ENCODE assay signal across 16 mouse cellular contexts in the genomic region with DNA sequence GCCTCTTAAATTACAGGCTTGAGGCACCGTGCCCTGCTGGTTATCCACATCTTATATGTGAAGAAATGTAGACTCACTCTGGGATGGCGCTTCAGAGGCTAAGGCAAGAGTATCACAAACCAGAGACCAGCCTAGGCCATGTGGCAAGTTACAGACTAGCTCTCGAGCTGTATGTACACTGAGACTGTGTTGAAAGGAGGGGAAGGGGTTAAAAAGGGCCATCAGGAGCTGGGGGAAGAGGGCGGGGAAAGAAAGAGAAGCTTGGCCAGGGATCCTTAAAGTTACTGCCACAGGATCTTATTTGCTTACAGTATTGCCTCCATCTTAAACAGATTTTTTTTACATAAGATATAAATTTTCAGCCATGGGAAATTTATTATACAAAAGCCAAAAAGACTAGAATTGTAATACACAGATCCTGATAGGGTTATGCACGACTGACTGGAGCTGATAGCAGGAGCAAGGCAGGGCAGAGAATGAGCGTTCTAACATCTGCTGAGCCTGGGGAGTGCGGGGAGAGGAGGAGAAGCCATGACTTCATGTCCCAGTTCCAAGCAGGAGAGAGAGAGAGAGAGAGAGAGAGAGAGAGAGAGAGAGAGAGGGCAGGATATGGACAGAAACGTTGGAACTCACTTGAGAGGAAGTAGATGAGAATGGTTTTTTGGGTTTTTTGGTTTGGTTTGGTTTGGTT. TPM values are rescaled to one million over a fixed set of nuclear protein-coding genes. Genes with fewer than 3 reads are reported as not detected.
DNase-seq lines count a peak whose midpoint lies in the region; ATAC-seq and TF ChIP-seq lines count a peak whose summit lies in the region.
"Had no signal": no experiment of that assay in that cellular context is flagged by ENCODE, and none has a peak within 500 bp of the region (broad histone marks: within the 10 kb centered on the region; RNA-seq: fewer than 3 reads in every experiment).

No protein-coding gene starts in this region.

- ATAC-seq in heart, embryonic 13.5 days (ENCODE audit: extremely low read depth, insufficient number of reproducible peaks, low FRiP score, low TSS enrichment) = no peak
- peak; percentile 79 for ATAC-seq in lung, embryonic 14.5 days (ENCODE audit: insufficient read depth)
- ATAC-seq in embryonic facial prominence, embryonic 13.5 days (ENCODE audit: insufficient number of reproducible peaks, insufficient read depth, low FRiP score, low TSS enrichment, low read depth) = no peak
- ATAC-seq: forebrain, embryonic 14.5 days; liver, postnatal 0 days had no signal

- no peak overlapping the region for H3K4me2 ChIP-seq in heart, embryonic 13.5 days
- no peak overlapping the region for H3K4me2 ChIP-seq in lung, embryonic 14.5 days
- H3K4me2 ChIP-seq in embryonic facial prominence, embryonic 13.5 days = no peak overlapping the region
- H3K4me2 ChIP-seq: heart, embryonic 11.5 days; hindbrain, embryonic 15.5 days; midbrain, embryonic 12.5 days had no signal

- no peaks in the 10 kb centered on the region for H3K27me3 ChIP-seq in heart, embryonic 13.5 days (replicated peaks)
- no peaks in the 10 kb centered on the region for H3K27me3 ChIP-seq in lung, embryonic 14.5 days (ENCODE audit: insufficient read depth, low read length)
- H3K27me3 ChIP-seq in embryonic facial prominence, embryonic 13.5 days = no peaks in the 10 kb centered on the region
- H3K27me3 ChIP-seq: hindbrain, embryonic 15.5 days; midbrain, embryonic 12.5 days had no signal

- no peak for DNase-seq in heart, postnatal 10 days
- DNase-seq in lung, embryonic 14.5 days = peak; percentile 70
- DNase-seq in lung, postnatal 25 days (ENCODE audit: low spot score) = no peak
- DNase-seq in retina, postnatal 1 day = peak; percentile 53
- DNase-seq in right cerebral cortex, adult 18-20 months = no peak
- DNase-seq in spleen, postnatal 4 days (ENCODE audit: low spot score in 2 of 2) = no peak
- DNase-seq: adrenal gland, postnatal 10 days; cerebellum, adult 9-10 months; kidney, adult 9 months; liver, postnatal 0 days had no signal

- H3K4me3 ChIP-seq in heart, embryonic 13.5 days = no peak overlapping the region
- H3K4me3 ChIP-seq in lung, embryonic 14.5 days (ENCODE audit: low read depth, low read length) = no peak overlapping the region
- no peak overlapping the region for H3K4me3 ChIP-seq in embryonic facial prominence, embryonic 13.5 days
- H3K4me3 ChIP-seq: hindbrain, embryonic 15.5 days; midbrain, embryonic 12.5 days had no signal

- H3K27ac ChIP-seq in heart, embryonic 13.5 days (replicated peaks) = peak overlapping the region; percentile 48; the same call in 1 of the 2 replicates
- H3K27ac ChIP-seq in lung, embryonic 14.5 days (ENCODE audit: low read depth) = peak overlapping the region; percentile 66; the same call in 1 of the 2 replicates
- H3K27ac ChIP-seq in embryonic facial prominence, embryonic 13.5 days = peak overlapping the region; percentile 57; the same call in 1 of the 2 replicates
- H3K27ac ChIP-seq: hindbrain, embryonic 15.5 days; midbrain, embryonic 12.5 days had no signal

- H3K36me3 ChIP-seq in heart, embryonic 13.5 days = no peaks in the 10 kb centered on the region
- no peaks in the 10 kb centered on the region for H3K36me3 ChIP-seq in lung, embryonic 14.5 days (ENCODE audit: insufficient read depth)
- H3K36me3 ChIP-seq in embryonic facial prominence, embryonic 13.5 days = no peaks in the 10 kb centered on the region
- H3K36me3 ChIP-seq: hindbrain, embryonic 15.5 days; midbrain, embryonic 12.5 days had no signal

- H3K9me3 ChIP-seq in heart, embryonic 13.5 days = no peaks in the 10 kb centered on the region
- no peaks in the 10 kb centered on the region for H3K9me3 ChIP-seq in lung, embryonic 14.5 days (ENCODE audit: low read depth, low read length)
- no peaks in the 10 kb centered on the region for H3K9me3 ChIP-seq in embryonic facial prominence, embryonic 13.5 days
- H3K9me3 ChIP-seq: hindbrain, embryonic 15.5 days; midbrain, embryonic 12.5 days had no signal

- intact Hi-C loops in heart, postnatal 10 days (cut with DNase I) = no loop called here

- no peak overlapping the region for H3K9ac ChIP-seq in heart, embryonic 13.5 days
- H3K9ac ChIP-seq in lung, embryonic 14.5 days = no peak overlapping the region
- H3K9ac ChIP-seq in embryonic facial prominence, embryonic 13.5 days = no peak overlapping the region
- H3K9ac ChIP-seq: hindbrain, embryonic 15.5 days; liver, postnatal 0 days; midbrain, embryonic 12.5 days had no signal

- peaks cover 16% of the 10 kb centered on the region for H3K4me1 ChIP-seq in heart, embryonic 13.5 days
- H3K4me1 ChIP-seq in lung, embryonic 14.5 days (ENCODE audit: insufficient read depth) = no peaks in the 10 kb centered on the region
- peaks cover 4% of the 10 kb centered on the region; the same call in 1 of the 2 replicates for H3K4me1 ChIP-seq in embryonic facial prominence, embryonic 13.5 days
- H3K4me1 ChIP-seq: hindbrain, embryonic 15.5 days; midbrain, embryonic 12.5 days had no signal

- no peak for TF ChIP-seq CTCF in lung, embryonic 14.5 days (IDR thresholded peaks at IDR 0.05; ENCODE audit: low read depth)

- 28% methylated on average over 8 of the region's 8 CpGs for WGBS in heart, embryonic 13.5 days
- WGBS in lung, embryonic 14.5 days = 19% methylated on average over 8 of the region's 8 CpGs
- 22% methylated on average over 8 of the region's 8 CpGs for WGBS in embryonic facial prominence, embryonic 13.5 days

RNA-seq across cellular contexts. Expression of gene Afg1l, which starts 10.4 kb away (rescaled TPM):
- polyA plus RNA-seq in heart, embryonic 13.5 days (2015; fragmentation: Nextera tagmentation; extraction: Ambion mirVana) = 11.8 and 12.0 TPM in 2 replicates
- 10 to 100 TPM; 25.4 to 26.6 TPM for total RNA-seq in heart, postnatal 10 days (2021)
- polyA plus RNA-seq in lung, embryonic 14.5 days (2014; fragmentation: Nextera tagmentation; extraction: Ambion mirVana) = 7.7 and 8.2 TPM in 2 replicates
- polyA plus RNA-seq in embryonic facial prominence, embryonic 13.5 days (2015; fragmentation: Nextera tagmentation; extraction: Ambion mirVana) = 6.7 and 7.1 TPM in 2 replicates

RNA-seq across cellular contexts. Expression of gene Snx3, which starts 13.1 kb away (rescaled TPM):
- 335 and 371 TPM in 2 replicates for polyA plus RNA-seq in heart, embryonic 13.5 days (2015; fragmentation: Nextera tagmentation; extraction: Ambion mirVana)
- total RNA-seq in heart, postnatal 10 days (2021) = 100 to 1,000 TPM; 205 to 214 TPM
- 367 and 368 TPM in 2 replicates for polyA plus RNA-seq in lung, embryonic 14.5 days (2014; fragmentation: Nextera tagmentation; extraction: Ambion mirVana)
- polyA plus RNA-seq in embryonic facial prominence, embryonic 13.5 days (2015; fragmentation: Nextera tagmentation; extraction: Ambion mirVana) = 307 and 355 TPM in 2 replicates

Comparison
In these comparisons a context has a peak if more than half of its experiments do, and no peak if none do; other contexts are left out.
1. DNase-seq: peak in lung, embryonic 14.5 days (single experiment) and retina, postnatal 1 day (single experiment); none in heart, postnatal 10 days (0 of 2), lung, postnatal 25 days (single experiment), right cerebral cortex, adult 18-20 months (single experiment) and spleen, postnatal 4 days (0 of 2).
2. Peak in every context shown above with its lines, with median percentiles within 50 percentile points of each other: H3K27ac ChIP-seq.